Mouse (Mus musculus): ENCODE measurements at regions not wholly inside any gene's neighbourhood (a gene's known extent, or its start where the extent isn't known, plus 50 kb on each side); places are given as distances from the start of the nearest gene placed in this dataset.

- TF ChIP-seq CTCF (IDR thresholded peaks at IDR 0.05; ENCODE audit: control insufficient read depth, insufficient read depth, low read length) (no peak), POLR2A (IDR thresholded peaks at IDR 0.05; ENCODE audit: borderline replicate concordance, control insufficient read depth, low read depth, low read length) (no peak)
Observed at GRCm38 (mm10) chr6:51127851-51128250, 304.6 kb upstream of the Nfe2l3 start.

Data from bone marrow, adult 2 months (tissue).